Mouse (Mus musculus): ENCODE results near the gene Kin.

Gene Kin

DNA sequence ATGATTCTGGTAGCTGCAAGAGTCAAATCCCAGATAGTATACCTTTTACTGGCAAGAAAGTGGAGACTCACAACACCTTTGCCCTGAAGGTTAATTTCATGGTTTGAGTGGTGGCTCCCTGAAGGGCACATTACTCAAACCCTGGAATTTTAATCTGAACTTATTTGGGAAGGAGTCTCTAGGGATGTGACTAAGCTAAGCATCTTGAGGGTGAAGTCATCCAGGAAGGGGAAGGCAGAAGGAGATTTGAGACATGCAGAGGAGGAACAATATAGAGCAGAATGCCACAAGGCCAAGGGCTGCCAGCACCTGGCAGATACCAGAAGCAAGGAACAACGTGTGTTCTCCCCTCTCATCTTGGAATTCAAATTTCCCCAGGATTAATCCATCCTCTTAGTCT lies 38.4 kb downstream of the Kin start:
- DNase-seq: no peak

DNA sequence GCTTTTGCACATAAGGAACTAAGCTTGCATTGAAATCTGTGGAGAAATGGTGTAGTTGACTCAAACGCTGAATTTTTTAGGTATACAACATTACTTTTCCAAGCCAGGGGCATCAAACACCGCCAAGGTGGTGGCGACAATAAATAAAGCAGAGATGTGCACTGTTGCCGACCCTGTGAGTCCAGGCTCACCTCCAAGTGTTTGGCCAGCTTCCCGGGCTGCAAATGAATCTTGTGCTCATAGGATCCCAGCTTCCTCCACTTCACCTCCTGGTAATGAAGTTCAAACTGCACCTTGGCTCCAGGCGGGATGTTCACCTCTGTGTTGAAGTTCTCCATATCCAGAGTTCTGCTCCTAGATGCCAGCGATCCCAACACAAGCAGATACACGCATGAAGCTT lies 38.9 kb downstream of the Kin start:
- DNase-seq: peak; percentile 18

DNA sequence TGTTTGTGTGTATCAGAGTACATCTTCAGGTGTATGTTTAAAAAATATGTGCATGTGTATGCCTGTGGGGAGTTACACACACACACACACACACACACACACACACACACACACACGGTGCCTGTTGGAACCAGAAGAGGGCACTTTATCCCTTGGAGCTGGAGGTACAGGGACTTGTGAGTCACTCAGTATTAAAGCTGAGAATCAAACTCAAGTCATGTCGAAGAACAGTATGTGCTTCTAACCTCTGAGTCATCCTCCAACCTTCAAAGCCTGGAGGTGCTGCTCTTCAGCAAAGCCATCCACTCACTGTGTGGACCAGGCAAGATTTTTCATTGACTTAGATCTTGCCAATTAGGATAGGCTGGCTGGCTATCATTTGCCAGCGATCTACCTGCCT lies 41.4 kb downstream of the Kin start:
- no peak for DNase-seq

DNA sequence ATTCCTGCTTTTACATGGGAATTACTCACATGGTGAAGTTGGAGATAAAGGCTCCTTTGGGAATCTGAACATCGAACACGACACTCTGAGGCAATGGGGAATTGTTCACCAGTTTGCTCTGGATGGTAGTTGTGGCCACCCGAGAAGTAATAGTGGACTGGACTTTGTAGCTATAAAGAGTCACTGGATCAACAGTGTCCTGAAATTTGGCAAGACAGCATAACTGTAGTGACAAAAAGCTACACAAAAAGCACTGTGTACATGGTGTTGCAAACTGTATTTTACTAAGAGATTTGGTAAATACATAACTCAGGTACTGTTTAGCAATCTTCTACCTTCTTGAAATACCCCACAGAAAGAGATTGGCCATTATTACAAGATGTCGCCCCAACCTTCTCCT lies 45.7 kb downstream of the Kin start:
- no peak for DNase-seq

DNA sequence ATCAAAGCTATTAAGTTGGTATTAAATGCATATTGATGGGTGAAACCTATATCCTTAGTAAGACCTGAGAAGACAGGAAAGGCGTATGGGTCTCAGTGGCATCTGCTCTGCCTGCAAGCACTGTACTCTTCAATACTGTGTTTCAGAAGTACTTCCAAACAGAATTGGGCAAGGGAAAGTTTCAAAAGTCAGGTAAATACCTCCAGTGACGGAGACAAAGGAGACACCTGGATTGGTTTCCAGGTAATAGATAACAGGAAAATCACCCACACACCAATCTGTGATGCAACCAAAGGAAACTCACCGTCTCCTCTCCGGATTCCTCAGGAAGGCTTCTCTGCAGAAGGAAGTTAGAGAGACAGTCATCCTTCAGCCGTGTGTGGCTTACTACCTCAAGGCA lies 47.1 kb downstream of the Kin start:
- no peak for DNase-seq

DNA sequence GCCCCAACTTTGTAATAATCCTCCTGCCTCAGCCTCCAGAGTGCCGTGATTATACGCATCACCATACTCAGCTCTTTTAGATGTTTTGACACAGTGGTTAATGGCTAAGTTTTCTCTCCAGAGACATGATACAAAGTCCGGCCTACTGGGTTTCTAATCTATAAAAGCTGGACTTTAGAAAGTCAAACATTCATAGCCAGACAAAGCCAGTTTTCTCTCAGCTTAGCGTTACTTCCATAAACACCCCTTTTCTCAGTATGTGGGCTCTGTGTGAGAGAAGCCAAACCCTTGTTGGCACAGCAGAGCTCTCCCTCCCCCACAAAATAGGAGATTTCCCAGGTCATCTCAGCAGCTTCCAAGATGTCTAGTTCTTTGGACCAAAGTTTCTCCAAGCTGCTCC lies 48.2 kb downstream of the Kin start:
- DNase-seq: no peak

DNA sequence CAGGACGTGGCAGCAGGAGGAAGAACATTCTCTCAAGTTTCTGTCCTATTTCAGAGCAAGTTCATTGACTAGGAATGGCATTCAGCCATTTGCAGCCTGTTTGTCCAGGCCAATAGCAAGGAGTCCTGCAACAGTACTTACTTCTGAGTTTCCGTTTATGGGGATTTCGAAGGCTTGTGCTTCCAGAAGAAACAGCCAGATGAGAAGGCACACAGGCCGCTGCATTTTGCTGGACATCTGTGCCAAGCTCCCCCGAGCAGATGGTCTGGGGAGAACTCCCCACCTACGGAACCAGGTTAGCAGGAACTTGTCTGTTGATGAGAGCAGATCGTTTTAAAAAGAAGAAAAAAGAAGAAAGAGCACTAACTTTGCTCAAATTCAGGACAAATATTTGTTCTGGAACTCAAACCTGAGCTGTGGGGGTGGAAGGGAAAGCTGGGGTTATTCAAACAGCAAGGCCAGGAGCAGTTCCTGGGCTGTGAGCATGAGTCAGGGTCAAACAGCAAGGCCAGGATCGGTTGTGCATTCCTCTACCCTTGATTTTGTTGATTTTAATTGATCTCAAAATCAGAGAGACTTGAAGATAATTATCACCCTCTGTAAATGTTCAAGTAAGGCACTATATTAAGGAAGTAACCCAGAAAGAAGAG lies 50.1 kb downstream of the Kin start:
- DNase-seq: no peak

DNA sequence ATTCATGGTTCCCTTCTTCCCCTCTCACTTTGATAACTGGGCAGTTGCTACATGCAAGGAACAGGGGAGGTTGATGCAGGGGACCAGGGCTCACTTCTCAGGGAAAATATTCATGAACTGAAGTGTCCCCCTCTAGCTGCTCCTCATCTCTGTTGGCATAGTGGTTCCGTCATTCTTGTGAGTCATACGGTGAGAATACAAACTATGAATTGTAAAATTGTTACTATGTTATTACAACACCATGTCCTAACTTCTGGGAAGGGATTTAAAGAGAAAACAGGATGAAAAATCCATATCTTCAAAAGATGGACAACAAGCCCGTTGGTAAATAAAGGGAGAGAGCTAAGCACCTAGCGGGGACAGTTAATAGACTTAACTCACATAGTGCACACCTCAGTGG lies 50.9 kb downstream of the Kin start, which contains the start of gene Itih2:
Gene Itih2, minus strand, starts transcription at position 101 of the 400 bp plus-strand sequence.
- DNase-seq: no peak

DNA sequence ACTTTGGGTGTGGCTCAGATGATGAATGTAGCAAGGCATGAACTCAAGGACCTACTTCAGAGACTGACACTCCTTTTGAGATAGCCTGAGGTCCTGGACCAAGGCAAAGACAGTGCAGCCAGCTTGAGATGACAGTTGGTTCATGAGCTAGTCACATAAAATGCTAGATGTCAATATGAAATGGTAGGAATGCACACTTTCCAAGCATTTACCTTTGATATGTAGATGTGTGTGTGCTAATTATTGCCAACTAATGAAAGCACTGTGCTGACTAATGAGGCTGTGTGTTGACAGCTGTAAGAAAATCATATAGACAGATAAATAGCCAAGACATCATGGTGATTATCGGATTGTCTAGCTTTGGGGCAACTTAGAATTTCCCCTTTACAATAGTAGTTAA lies 51.7 kb downstream of the Kin start:
- DNase-seq: no peak

DNA sequence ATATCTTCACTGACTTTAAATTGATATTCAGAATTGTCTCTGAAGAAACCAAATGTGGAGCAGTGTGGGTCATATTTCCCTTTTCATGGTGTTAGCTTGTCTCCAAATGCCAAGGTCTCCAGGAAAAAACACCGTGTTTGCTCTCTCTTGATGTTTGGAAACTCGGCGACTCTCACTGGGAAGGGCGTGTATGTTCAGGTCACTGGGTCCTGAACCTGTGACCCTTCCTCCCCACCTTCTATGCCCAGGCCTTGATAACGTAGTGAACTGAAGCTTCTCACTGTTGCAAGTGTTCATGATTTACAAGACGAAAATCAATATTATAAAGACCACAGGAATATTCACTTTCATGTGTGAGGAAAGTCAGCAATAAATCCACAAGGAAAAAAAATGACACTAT lies 53.5 kb downstream of the Kin start:
- no peak for DNase-seq

DNA sequence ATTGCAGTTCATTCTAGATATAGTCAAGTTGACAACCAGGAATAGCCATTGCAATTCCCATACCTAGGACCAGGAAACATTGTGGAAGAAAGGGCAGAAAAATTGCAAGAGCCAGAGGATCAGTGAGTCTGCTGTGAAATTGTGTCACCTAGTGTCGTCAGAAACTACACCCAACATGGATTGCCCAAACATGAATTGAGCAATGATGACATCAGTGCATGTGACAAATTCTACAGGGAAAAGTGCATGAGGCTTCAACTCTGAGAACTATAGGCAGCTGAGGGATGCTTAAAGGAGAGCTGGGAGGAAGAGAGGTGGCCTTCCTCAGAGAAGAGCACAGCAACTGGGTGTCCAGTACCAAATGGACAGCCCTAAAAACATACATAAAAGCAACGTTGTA lies 56.9 kb downstream of the Kin start:
- no peak for DNase-seq

DNA sequence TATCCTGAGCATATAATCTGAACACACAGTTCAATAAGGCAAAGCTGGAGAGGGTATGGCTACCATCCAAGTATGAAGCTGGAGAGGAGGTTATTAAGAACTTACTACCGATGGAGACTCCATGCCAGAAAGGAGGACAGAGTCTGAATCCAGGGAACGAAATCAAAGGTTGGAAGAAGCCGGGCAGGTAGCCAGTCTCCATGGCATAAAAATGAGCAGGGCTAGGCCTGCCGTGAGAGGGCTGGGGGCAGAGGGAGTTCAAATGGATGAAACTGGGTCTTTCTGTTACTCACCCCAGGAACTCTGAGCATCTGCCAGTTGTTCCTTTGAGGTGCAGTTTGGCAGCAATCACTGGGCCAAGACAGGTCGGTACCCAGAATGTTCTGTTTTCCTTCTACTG lies 60.1 kb downstream of the Kin start:
- DNase-seq: peak; percentile 66
